Mouse (Mus musculus): ENCODE results near the gene Arhgap9. TPM values are rescaled to one million over a fixed set of nuclear protein-coding genes. Genes with fewer than 3 reads are reported as not detected.

The Arhgap9 gene
- total and polyA plus RNA-seq, 3 experiments: 32.4 to 44.7 (median 33.7) TPM

DNA sequence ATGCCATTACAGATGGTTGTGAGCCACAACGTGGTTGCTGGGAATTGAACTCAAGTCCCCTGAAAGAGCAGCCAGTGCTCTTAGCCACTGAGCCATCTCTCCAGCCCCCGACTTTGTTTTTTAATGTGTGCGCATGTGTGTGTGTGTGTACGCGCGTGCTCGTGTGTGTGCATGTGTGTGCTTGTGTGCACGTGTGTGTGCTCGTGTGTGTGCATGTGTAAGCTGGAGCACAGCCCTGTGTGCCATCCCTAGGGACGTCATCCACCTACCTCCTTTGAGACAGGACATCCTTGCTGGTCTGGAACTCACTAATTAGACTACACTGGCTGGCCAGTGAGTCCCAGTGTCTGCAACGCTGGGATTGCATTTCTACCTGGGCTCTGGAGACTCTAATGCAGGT is 31.0 kb downstream of the Arhgap9 start:
- Histone ChIP-seq H3K36me3 (replicated peaks in 1 of 2; ENCODE audit: control insufficient read depth in 1 of 2, insufficient read depth in 1 of 2, low read length in 1 of 2) (peaks cover 16 to 43% of the 10 kb centered on the region in 2 experiments), H3K4me1 (ENCODE audit: control insufficient read depth in 1 of 2, insufficient read depth in 2 of 2) (peaks cover 21 to 38% of the 10 kb centered on the region in 2 experiments), H3K79me2 (replicated peaks; ENCODE audit: control insufficient read depth, extremely low read depth, insufficient read depth, poor library complexity, severe bottlenecking) (no peaks in the 10 kb centered on the region), H3K9me3 (replicated peaks; ENCODE audit: low read length) (peaks cover 3% of the 10 kb centered on the region), H3K4me2 (ENCODE audit: insufficient read depth, low read depth, poor library complexity, severe bottlenecking) (peak overlapping the region; percentile 73; the same call in 1 of the 2 replicates), H3K4me3 (replicated peaks in 1 of 3; ENCODE audit: low read depth in 2 of 3, low read length in 2 of 3, poor library complexity in 1 of 3) (peak overlapping the region; percentile 62 to 86 (median 72)), H3K27ac (ENCODE audit: insufficient read depth, low read depth) (peak overlapping the region; percentile 43), H3K27me3 (replicated peaks) (no peaks in the 10 kb centered on the region), H3K9ac (ENCODE audit: insufficient read depth, low read depth) (peak overlapping the region; percentile 95)
- dilution Hi-C loops (cut with MboI; ENCODE audit: extremely low pct_ligation_motif_present, extremely low pct_unique_long_range_greater_than_20kb, low sequenced_read_pairs): no loop called here
- TF ChIP-seq IRF4 (IDR thresholded peaks at IDR 0.05; ENCODE audit: low read depth, low read length) (no peak), BHLHE40 (IDR thresholded peaks at IDR 0.05; ENCODE audit: low read depth, low read length) (peak; percentile 56), ETS1 (conservative IDR thresholded peaks at IDR 0.05; ENCODE audit: low read depth, low read length) (no peak), USF2 (conservative IDR thresholded peaks at IDR 0.05; ENCODE audit: low read depth, low read length) (no peak)
- DNase-seq (ENCODE audit: extremely low read depth): no peak
- in situ Hi-C loops (cut with MboI; ENCODE audit: low pct_ligation_motif_present, low pct_unique_long_range_greater_than_20kb, low sequenced_read_pairs): no loop called here

- peaks cover 20 to 44% of the 10 kb centered on the region in 2 experiments for H3K36me3 ChIP-seq (replicated peaks in 1 of 2; ENCODE audit: control insufficient read depth in 1 of 2, insufficient read depth in 1 of 2, low read length in 1 of 2)
- H3K27ac ChIP-seq (ENCODE audit: insufficient read depth, low read depth): no peak within 1 kb of the TSS
- H3K4me3 ChIP-seq (replicated peaks in 1 of 3; ENCODE audit: low read depth in 2 of 3, low read length in 2 of 3, poor library complexity in 1 of 3): peak within 1 kb of the TSS in 1 of 3 experiments; percentile 15
- peak within 1 kb of the TSS; percentile 95; the same call in 1 of the 2 replicates for H3K9ac ChIP-seq (ENCODE audit: insufficient read depth, low read depth)
- DNase-seq (ENCODE audit: extremely low read depth): no peak
- 0 out of 2 replicates have a peak within 1 kb of the TSS, but pooled peaks have one; percentile 47 for H3K4me2 ChIP-seq (ENCODE audit: insufficient read depth, low read depth, poor library complexity, severe bottlenecking)
- dilution Hi-C loops (cut with MboI; ENCODE audit: extremely low pct_ligation_motif_present, extremely low pct_unique_long_range_greater_than_20kb, low sequenced_read_pairs) (no loop called here), in situ Hi-C loops (cut with MboI; ENCODE audit: low pct_ligation_motif_present, low pct_unique_long_range_greater_than_20kb, low sequenced_read_pairs) (no loop called here)
- H3K4me1 ChIP-seq (ENCODE audit: control insufficient read depth in 1 of 2, insufficient read depth in 2 of 2): peaks cover 21 to 45% of the 10 kb centered on the region in 2 experiments
- no peaks in the 10 kb centered on the region for H3K27me3 ChIP-seq (replicated peaks)
- no peaks in the 10 kb centered on the region for H3K79me2 ChIP-seq (replicated peaks; ENCODE audit: control insufficient read depth, extremely low read depth, insufficient read depth, poor library complexity, severe bottlenecking)
- TF ChIP-seq PAX5 (IDR thresholded peaks at IDR 0.05; ENCODE audit: low read length) (no peak), NELFE (IDR thresholded peaks at IDR 0.05; ENCODE audit: low read depth, low read length) (no peak), MXI1 (IDR thresholded peaks at IDR 0.05; ENCODE audit: low read depth, low read length) (no peak), JUN (IDR thresholded peaks at IDR 0.05; ENCODE audit: insufficient read depth, low read depth, low read length) (no peak), MEF2A (IDR thresholded peaks at IDR 0.05; ENCODE audit: borderline replicate concordance, low read depth, low read length) (peak; percentile 51; the same call in 1 of the 2 replicates), TBP (conservative IDR thresholded peaks at IDR 0.05; ENCODE audit: low read depth, low read length) (no peak), MAZ (IDR thresholded peaks at IDR 0.05; ENCODE audit: low read depth, low read length) (no peak), ZNF384 (IDR thresholded peaks at IDR 0.05; ENCODE audit: low read depth, low read length) (no peak), RAD21 (IDR thresholded peaks at IDR 0.05; ENCODE audit: low read depth, low read length) (peak; percentile 31), SMC3 (IDR thresholded peaks at IDR 0.05; ENCODE audit: low read depth, low read length) (peak; percentile 32; the same call in 1 of the 2 replicates), MAX (IDR thresholded peaks at IDR 0.05; ENCODE audit: low read length) (no peak), CHD1 (IDR thresholded peaks at IDR 0.05; ENCODE audit: low read depth, low read length) (no peak), ZKSCAN1 (IDR thresholded peaks at IDR 0.05; ENCODE audit: borderline replicate concordance, low read depth, low read length) (no peak), IRF4 (IDR thresholded peaks at IDR 0.05; ENCODE audit: low read depth, low read length) (no peak), HCFC1 (IDR thresholded peaks at IDR 0.05; ENCODE audit: low read depth, low read length) (no peak), POLR2AphosphoS2 (IDR thresholded peaks at IDR 0.05; ENCODE audit: low read depth, low read length) (no peak), USF2 (conservative IDR thresholded peaks at IDR 0.05; ENCODE audit: low read depth, low read length) (no peak), NRF1 (IDR thresholded peaks at IDR 0.05; ENCODE audit: low read depth, low read length) (no peak), KAT2A (IDR thresholded peaks at IDR 0.05; ENCODE audit: insufficient replicate concordance, low read length) (no peak), CTCF (conservative IDR thresholded peaks at IDR 0.05 in 1 of 2, IDR thresholded peaks at IDR 0.05 in 1 of 2; ENCODE audit: low read depth in 2 of 2, low read length in 2 of 2) (peak in 1 of 2 experiments; percentile 47; a peak in 2 of 4 replicates), RCOR1 (conservative IDR thresholded peaks at IDR 0.05; ENCODE audit: low read depth, low read length) (no peak), ELF1 (IDR thresholded peaks at IDR 0.05; ENCODE audit: low read depth, low read length) (no peak), MAFK (IDR thresholded peaks at IDR 0.05; ENCODE audit: insufficient replicate concordance, low read length) (no peak), E2F4 (IDR thresholded peaks at IDR 0.05; ENCODE audit: insufficient replicate concordance, low read depth, low read length) (no peak), GABPA (IDR thresholded peaks at IDR 0.05; ENCODE audit: insufficient replicate concordance, low read depth, low read length) (no peak), JUND (conservative IDR thresholded peaks at IDR 0.05; ENCODE audit: low read depth, low read length) (no peak), ZMIZ1 (IDR thresholded peaks at IDR 0.05; ENCODE audit: low read depth, low read length) (no peak)
- H3K9me3 ChIP-seq (replicated peaks; ENCODE audit: low read length): no peaks in the 10 kb centered on the region
These were observed 32.4 kb downstream of the Arhgap9 start, which contains the start of gene Inhbe for GRCm38 (mm10) chr10:127353909-127354895. Inhbe (minus strand) TSS chr10:127354411.

Data from CH12.LX (cell line).